Mouse (Mus musculus) urinary bladder, adult 18-20 months (tissue): ENCODE results near the gene Ccl25.
"Not testable (repeated sequence)": the region's sequence is repeated elsewhere in the genome, so short reads cannot be mapped to it uniquely, and the experiment has no call there.

Experiments
- DNase-seq, 2 experiments: peaks; one replicate each; pipeline ENCODE4 v3.0.0; 2022; ENCODE audit warnings: low spot score in 2 of 2, mixed read lengths in 2 of 2

Gene Ccl25

DNA sequence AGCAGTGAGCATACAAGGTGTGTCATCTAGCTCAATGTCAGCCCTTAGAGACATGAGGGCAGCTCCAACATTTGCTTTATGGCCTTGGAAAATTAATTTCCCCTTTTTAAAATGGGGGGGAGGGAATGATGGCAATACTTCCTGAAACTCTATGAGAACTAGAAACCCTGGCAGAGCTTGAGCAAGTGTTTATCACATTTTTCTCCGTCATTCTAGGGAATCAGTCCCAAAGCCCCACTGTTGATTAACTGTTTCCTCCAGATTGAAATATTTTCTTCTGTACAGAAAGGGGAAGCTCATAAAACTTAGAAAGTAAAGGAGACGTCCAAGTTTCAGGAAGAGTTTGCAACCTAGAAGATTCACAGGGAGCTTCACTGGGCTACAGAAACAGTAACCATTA, 10.7 kb downstream of the Ccl25 start:
- DNase-seq: no peak

- DNase-seq: no peak
Measured at GRCm38 (mm10) chr8:4340207-4340606, 15.2 kb downstream of the Ccl25 start.

- DNase-seq: no peak
Measured at GRCm38 (mm10) chr8:4347661-4348060, 22.7 kb downstream of the Ccl25 start.

- no peak for DNase-seq
Measured at GRCm38 (mm10) chr8:4348275-4348674, 23.3 kb downstream of the Ccl25 start.

GRCm38 (mm10) chr8:4349335-4349734, 24.3 kb downstream of the Ccl25 start:
- DNase-seq: no peak

- no peak for DNase-seq
Measured at GRCm38 (mm10) chr8:4350618-4351017, 25.6 kb downstream of the Ccl25 start.

GRCm38 (mm10) chr8:4352562-4352961, 27.6 kb downstream of the Ccl25 start:
- not testable (repeated sequence) for DNase-seq

- no peak for DNase-seq
Measured at GRCm38 (mm10) chr8:4353741-4354140, 28.7 kb downstream of the Ccl25 start.

- DNase-seq: no peak
Measured at GRCm38 (mm10) chr8:4354516-4354915, 29.5 kb downstream of the Ccl25 start.

GRCm38 (mm10) chr8:4355455-4355854, 30.4 kb downstream of the Ccl25 start:
- DNase-seq: no peak

- no peak for DNase-seq
Measured at GRCm38 (mm10) chr8:4359362-4359761, 34.4 kb downstream of the Ccl25 start.

- DNase-seq: no peak
Measured at GRCm38 (mm10) chr8:4360922-4361321, 35.9 kb downstream of the Ccl25 start.

- DNase-seq: no peak
Measured at GRCm38 (mm10) chr8:4366189-4366588, 41.2 kb downstream of the Ccl25 start.

DNA sequence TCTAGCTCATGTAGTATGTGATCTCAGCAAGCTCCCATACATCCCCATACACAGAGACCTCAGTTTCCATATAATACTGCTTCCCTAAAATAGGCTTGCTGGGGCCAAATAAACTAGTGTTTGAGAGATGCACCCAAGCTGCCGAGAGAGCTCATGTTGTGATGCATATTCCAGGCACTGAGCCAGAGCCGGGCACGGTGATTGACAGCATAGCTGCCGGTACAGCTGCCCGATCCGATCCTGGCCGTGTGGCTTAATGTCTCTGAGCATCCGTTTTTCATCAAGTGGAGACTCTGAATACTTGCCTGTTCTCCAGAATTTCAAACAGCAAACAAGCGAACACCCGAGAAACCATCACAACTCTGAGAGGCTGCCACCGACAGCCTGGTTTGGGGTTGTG, 42.8 kb downstream of the Ccl25 start:
- DNase-seq: no peak

DNA sequence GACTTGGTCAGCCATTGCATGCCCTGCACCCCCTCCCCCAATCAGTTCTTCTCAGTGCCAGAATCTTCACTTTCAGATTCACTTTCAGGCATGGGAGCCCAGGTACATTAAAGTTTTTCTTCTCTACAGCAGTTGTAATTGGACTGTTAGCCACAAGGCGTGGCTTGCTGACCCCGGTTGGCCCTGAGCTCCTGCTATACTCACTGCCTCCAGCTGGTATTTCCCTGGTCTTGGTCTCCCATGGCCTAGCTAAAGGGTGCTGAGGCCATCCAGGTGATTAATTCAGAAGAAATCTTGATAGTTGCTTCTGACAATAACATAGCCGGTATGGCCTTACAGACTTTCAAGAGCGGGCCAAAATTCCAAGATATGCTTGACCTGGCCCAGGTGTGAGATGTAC, 43.5 kb downstream of the Ccl25 start:
- DNase-seq: no peak

- DNase-seq: peak in 1 of 2 experiments; percentile 4
Measured at GRCm38 (mm10) chr8:4370078-4370477, 45.1 kb downstream of the Ccl25 start.

GRCm38 (mm10) chr8:4372657-4373056, 47.6 kb downstream of the Ccl25 start:
- no peak for DNase-seq

DNA sequence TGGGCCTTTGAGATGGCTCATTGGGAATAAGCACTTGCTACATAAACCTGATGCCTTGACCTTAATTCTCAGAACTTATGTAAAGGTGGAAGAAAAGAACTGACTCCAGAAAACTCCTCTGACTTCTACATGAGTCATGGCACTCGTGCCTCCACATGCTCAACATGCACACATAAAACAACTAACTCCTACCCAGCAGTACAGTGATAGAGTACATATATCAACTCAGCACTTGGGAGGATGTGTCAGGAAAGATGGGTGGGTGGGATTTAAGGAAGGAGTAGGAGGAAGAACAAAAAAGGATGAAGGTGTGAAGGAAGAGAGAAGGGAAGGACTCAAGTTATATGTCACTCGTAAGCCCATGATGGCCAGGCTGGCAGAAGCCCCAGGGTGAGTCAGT, 76.4 kb downstream of the Ccl25 start:
- no peak for DNase-seq

DNA sequence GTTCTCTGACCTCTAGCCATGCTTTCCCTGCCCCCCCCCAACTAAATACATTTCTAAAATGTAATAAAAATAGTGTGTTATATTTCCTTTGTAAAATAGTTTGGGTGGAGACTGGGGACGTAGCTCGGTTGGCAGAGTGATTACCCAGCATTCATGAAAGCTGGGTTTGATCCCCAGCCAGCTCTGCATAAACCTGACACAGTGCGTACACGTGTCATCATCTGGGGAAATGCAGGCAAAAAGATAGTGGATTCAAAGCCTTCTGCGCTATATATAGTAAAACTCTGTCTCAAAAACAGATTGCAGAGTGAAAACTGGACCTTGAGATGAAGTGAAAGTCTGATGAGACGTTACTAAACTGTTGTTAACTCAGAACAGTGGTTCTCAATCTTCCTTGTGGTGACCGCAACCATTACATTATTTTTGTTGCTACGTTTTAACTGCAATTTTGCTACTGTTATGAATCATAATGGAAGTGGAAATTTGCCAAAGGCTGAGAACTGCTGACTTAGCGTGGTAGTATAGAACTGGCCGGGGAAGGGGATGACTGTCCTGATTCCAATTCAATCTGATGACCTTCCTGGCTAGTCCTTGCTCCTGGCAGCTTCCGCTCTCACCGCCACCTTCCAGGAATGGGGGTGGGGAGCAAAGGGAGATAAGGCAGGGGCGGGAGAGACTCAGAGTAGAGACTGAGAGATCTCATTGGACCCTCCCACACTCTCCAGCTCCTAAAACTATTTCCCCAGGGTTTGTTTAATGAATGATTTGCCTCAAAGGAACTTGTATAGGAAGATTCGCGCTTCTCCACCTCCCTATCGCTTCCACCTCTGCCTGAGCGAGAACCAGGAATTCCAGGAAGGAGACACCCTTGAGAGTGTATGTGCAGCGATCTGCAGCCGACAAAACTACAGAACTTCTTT, 79.2 kb downstream of the Ccl25 start:
- peak in 1 of 2 experiments; percentile 25 for DNase-seq

GRCm38 (mm10) chr8:4404880-4405261, 79.9 kb downstream of the Ccl25 start:
- DNase-seq: peak; percentile 6 to 21

- not testable (repeated sequence) for DNase-seq
Measured at GRCm38 (mm10) chr8:4408425-4408824, 83.4 kb downstream of the Ccl25 start.
